Mouse (Mus musculus) liver, embryonic 14.5 days (tissue): ENCODE measurements around the gene Hist1h2bk. TPM values are rescaled to one million over a fixed set of nuclear protein-coding genes. Genes with fewer than 3 reads are reported as not detected.
A peak's percentile ranks its signal among the peaks of the same experiment; 100 is the strongest.

ENCODE experiments used
- ATAC-seq: fragments of 200-750 bp; cut with Nextera tagmentation; 2 replicates; pipeline ENCODE4 v1.8.0; 2017; ENCODE audit warnings: moderate number of reproducible peaks, mild to moderate bottlenecking, moderate library complexity; ENCODE audit not compliant: insufficient read depth
- DNase-seq, 3 experiments: peaks; one replicate each; pipeline ENCODE4 v3.0.0-alpha.2; 2012 to 2013; ENCODE audit warnings: low read depth in 3 of 3, low spot score in 3 of 3
- H3K27ac ChIP-seq: fragments of 300-500 bp; sonication (generic); 2 replicates; pipeline ENCODE4 v1.5.1; 2014; ENCODE audit warnings: moderate library complexity, mild to moderate bottlenecking, control low read depth, inconsistent platforms
- H3K27me3 ChIP-seq: fragments of 300-500 bp; sonication (generic); 2 replicates; pipeline ENCODE4 v1.6.1; 2014; ENCODE audit warnings: mild to moderate bottlenecking, low read length, moderate library complexity; ENCODE audit not compliant: control insufficient read depth, insufficient read depth
- H3K36me3 ChIP-seq: fragments of 300-500 bp; sonication (generic); replicated peaks from 2 replicates; pipeline ENCODE4 v1.6.1; 2014; ENCODE audit warnings: low read depth; ENCODE audit not compliant: control insufficient read depth, insufficient read depth
- H3K4me1 ChIP-seq, 2 experiments: fragments of 200-500 bp in 1 of 2; fragments of 300-500 bp in 1 of 2; sonication (generic) in 1 of 2; replicated peaks; 2 replicates each; pipeline ENCODE4 v1.6.1; 2012 to 2014; ENCODE audit warnings: antibody characterized with exemption in 1 of 2, inconsistent platforms in 1 of 2, low read length in 1 of 2; ENCODE audit not compliant: control insufficient read depth in 2 of 2, insufficient read depth in 2 of 2
- H3K4me2 ChIP-seq: fragments of 300-500 bp; sonication (generic); 2 replicates; pipeline ENCODE4 v1.6.1; 2014; ENCODE audit warnings: low read depth, mild to moderate bottlenecking, control low read depth, moderate library complexity
- H3K4me3 ChIP-seq, 2 experiments: fragments of 200-500 bp in 1 of 2; fragments of 300-500 bp in 1 of 2; sonication (generic) in 1 of 2; 2 replicates each; pipeline ENCODE4 v1.5.1; 2012 to 2014; ENCODE audit warnings: low read depth in 2 of 2, low read length in 2 of 2, mild to moderate bottlenecking in 2 of 2, control low read depth in 1 of 2, inconsistent platforms in 1 of 2, moderate library complexity in 1 of 2; ENCODE audit not compliant: insufficient read depth in 1 of 2
- H3K9ac ChIP-seq: fragments of 300-500 bp; sonication (generic); replicated peaks from 2 replicates; pipeline ENCODE4 v1.6.1; 2014; ENCODE audit warnings: mild to moderate bottlenecking, control low read depth, moderate library complexity
- H3K9me3 ChIP-seq: fragments of 300-500 bp; sonication (generic); 2 replicates; pipeline ENCODE4 v1.6.1; 2016; ENCODE audit warnings: low read length, mixed read lengths; ENCODE audit not compliant: control insufficient read depth
- CTCF ChIP-seq: IDR thresholded peaks from 2 replicates; pipeline ENCODE4 v1.5.1; 2016; ENCODE audit warnings: antibody characterized with exemption, low read depth, control low read depth
- EP300 ChIP-seq: IDR thresholded peaks from 2 replicates; pipeline ENCODE4 v1.6.1; 2016; ENCODE audit warnings: antibody characterized with exemption, low read depth
- WGBS: fragments of 180-500 bp; shearing (Covaris S2); extraction: QIAGEN DNeasy Blood & Tissue Kit; methylation state at CpG from one replicate; pipeline ENCODE4 v1.1.7; 2014; ENCODE audit not compliant: insufficient replicate concordance; 5-methylcytosine and 5-hydroxymethylcytosine counted together
- polyA plus RNA-seq, 2 experiments: library from polyadenylated mRNA; depleted of rRNA in 1 of 2; stranded (reverse) in 1 of 2; unstranded in 1 of 2; fragments of >200 nt; fragmentation: Nextera tagmentation in 1 of 2; extraction: Ambion mirVana in 1 of 2; gene quantifications; 2 replicates each; pipeline versions ENCODE4 v1.2.1 to v1.2.3; 2012 to 2014

Gene Hist1h2bk
- polyA plus RNA-seq, 2 experiments = 3.1 to 17.7 TPM

DNA sequence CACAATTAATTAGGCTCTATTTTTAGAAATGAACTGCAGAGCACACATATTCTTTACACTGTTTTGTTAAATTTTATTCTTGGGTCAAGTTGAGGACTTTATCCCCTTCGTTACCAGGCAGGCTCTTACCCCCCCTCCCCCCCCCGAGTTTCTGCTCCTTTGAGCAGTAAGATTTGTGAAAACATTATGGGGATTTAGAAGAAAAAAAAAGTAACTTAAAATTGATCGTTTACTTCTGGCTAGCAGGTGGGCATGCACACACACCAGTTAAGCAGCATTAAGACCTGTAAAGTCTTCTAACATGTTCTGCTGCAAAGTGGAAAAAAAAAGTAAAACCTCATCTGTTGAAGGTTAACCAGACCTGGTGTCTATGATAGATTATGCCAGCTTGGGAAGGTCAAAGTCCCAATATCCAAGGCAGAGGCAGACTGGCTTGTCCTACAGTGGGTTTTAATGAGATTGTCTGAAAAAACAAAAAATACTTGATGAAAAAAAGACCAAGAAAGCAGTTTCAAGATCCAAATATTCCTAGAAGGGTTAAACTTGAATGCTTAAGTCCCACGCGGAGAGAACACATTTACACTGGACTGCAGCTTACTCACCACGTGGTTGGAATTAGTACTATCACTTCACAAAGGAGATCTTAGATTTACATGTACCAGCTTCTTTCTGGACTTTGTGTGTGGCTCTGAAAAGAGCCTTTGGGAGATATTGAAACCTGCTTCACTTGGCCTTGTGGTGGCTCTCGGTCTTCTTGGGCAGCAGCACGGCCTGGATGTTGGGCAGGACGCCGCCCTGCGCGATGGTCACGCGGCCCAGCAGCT, 1.0 kb upstream of the Hist1h2bk start:
- peaks cover 17 to 25% of the 10 kb centered on the region in 2 experiments for H3K4me1 ChIP-seq
- H3K27ac ChIP-seq = peak overlapping the region; percentile 95
- no peaks in the 10 kb centered on the region for H3K36me3 ChIP-seq
- H3K9me3 ChIP-seq = no peaks in the 10 kb centered on the region
- H3K4me2 ChIP-seq = peak overlapping the region; percentile 81
- H3K9ac ChIP-seq = peak overlapping the region; percentile 91
- no peaks in the 10 kb centered on the region for H3K27me3 ChIP-seq
- no peak for ATAC-seq
- TF ChIP-seq EP300 = no peak
- H3K4me3 ChIP-seq = peak overlapping the region; percentile 64 to 82
- DNase-seq = peak in 1 of 3 experiments; percentile 63
- under 1% methylated on average over 10 of the region's 14 CpGs for WGBS

GRCm38 (mm10) chr13:22036149-22036956, 683 bp downstream of the Hist1h2bk start:
- H3K36me3 ChIP-seq = no peaks in the 10 kb centered on the region
- peaks cover 18 to 30% of the 10 kb centered on the region in 2 experiments for H3K4me1 ChIP-seq
- DNase-seq (peak in 1 of 3 experiments; percentile 68), ATAC-seq (peak; percentile 9)
- peak overlapping the region; percentile 72 for H3K4me2 ChIP-seq
- peak overlapping the region; percentile 42 to 67 for H3K4me3 ChIP-seq
- peak overlapping the region; percentile 100 for H3K27ac ChIP-seq
- H3K27me3 ChIP-seq = no peaks in the 10 kb centered on the region
- 2% methylated on average over 17 of the region's 23 CpGs for WGBS
- H3K9ac ChIP-seq = peak overlapping the region; percentile 78
- TF ChIP-seq EP300 (no peak), CTCF (no peak)
- H3K9me3 ChIP-seq = no peaks in the 10 kb centered on the region

DNA sequence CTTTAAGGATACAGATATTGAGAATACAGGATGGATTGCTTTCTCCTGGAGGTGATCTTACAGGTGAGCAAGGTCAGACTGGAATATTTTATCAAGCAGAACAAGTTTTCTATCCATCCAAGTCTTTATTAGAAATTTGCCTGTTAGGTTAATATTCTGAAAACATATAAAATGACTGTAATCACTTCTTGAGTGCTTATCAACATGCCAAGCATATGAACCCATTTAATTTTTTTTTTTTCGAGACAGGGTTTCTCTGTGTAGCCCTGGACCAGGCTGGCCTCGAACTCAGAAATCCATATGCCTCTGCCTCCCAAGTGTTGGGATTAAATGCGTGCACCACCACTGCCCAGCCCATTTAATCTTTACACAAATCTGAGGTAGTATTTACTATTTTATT, 1.3 kb downstream of the Hist1h2bk start:
- Histone ChIP-seq H3K27me3 (no peaks in the 10 kb centered on the region), H3K9me3 (no peaks in the 10 kb centered on the region), H3K4me2 (peak overlapping the region; percentile 72), H3K9ac (peak overlapping the region; percentile 78), H3K4me3 (peak overlapping the region; percentile 42 to 67), H3K36me3 (no peaks in the 10 kb centered on the region), H3K27ac (peak overlapping the region; percentile 100), H3K4me1 (peaks cover 18 to 31% of the 10 kb centered on the region in 2 experiments)
- DNase-seq (no peak), ATAC-seq (no peak)
- WGBS = 22% methylated on average over 3 of the region's 3 CpGs
- TF ChIP-seq EP300 (no peak), CTCF (no peak)

DNA sequence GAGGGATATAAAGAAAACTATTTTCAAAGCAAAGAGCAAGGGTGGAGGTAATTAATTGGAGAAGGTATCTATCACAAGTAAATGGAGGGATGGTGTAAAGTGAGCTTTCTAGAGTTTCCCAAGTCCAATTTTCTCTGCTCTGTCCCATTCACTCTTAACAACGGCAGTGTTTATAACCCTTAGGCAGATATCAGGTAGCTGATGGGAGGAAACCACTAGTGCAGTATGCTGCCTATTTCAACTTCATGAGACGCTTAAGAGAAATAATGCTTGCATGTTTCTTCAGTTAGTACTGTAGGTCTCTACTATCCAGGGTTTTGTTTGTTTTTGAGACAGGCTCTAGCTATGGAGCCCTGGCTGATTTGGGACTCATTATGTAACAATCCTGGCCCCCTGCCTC, 1.7 kb downstream of the Hist1h2bk start:
- Histone ChIP-seq H3K9ac (peak overlapping the region; percentile 78), H3K27me3 (no peaks in the 10 kb centered on the region), H3K4me1 (peaks cover 18 to 34% of the 10 kb centered on the region in 2 experiments), H3K9me3 (no peaks in the 10 kb centered on the region), H3K36me3 (no peaks in the 10 kb centered on the region), H3K27ac (peak overlapping the region; percentile 100), H3K4me3 (peak overlapping the region in 1 of 2 experiments; percentile 42; a peak in 3 of 4 replicates), H3K4me2 (peak overlapping the region; percentile 72)
- ATAC-seq (no peak), DNase-seq (no peak)
- 38% methylated on average over 2 of the region's 2 CpGs for WGBS
- no peak for TF ChIP-seq EP300
- TF ChIP-seq CTCF = no peak

DNA sequence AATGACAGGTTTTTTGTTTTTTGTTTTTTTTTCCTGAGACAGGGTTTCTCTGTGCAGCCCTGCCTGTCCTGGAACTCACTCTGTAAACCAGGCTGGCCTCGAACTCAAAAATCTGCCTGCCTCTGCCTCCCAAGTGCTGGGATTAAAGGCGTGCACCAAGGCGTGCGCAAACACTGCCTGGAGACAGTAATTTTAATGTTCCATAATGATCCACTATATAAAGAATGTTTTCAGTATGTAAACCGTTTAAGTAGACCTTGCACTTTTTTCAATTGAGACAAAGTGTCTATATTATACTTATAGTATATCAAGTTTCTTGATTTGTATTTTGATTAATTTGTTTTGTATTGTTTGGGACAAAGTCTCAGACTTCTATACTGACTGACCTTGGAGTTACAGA, 3.7 kb downstream of the Hist1h2bk start:
- peak overlapping the region; percentile 72 for H3K4me2 ChIP-seq
- H3K4me1 ChIP-seq = peaks cover 18 to 26% of the 10 kb centered on the region in 2 experiments
- H3K27me3 ChIP-seq = no peaks in the 10 kb centered on the region
- DNase-seq (no peak), ATAC-seq (no peak)
- H3K9ac ChIP-seq = peak overlapping the region; percentile 91
- no peak for TF ChIP-seq CTCF
- TF ChIP-seq EP300 = no peak
- 54% methylated on average over 5 of the region's 5 CpGs for WGBS
- H3K9me3 ChIP-seq = no peaks in the 10 kb centered on the region
- H3K4me3 ChIP-seq = peak overlapping the region; percentile 32 to 67; a peak in 3 of 4 replicates
- H3K27ac ChIP-seq = peak overlapping the region; percentile 100
- no peaks in the 10 kb centered on the region for H3K36me3 ChIP-seq
